Mouse (Mus musculus) small intestine, adult 2 months (tissue): Measurements from ENCODE around the gene Mlec. TPM values are rescaled to one million over a fixed set of nuclear protein-coding genes. Genes with fewer than 3 reads are reported as not detected.

Experiments
- H3K27ac ChIP-seq: fragments of 200-500 bp; 2 replicates; pipeline ENCODE4 v1.5.1; 2012; ENCODE audit warnings: low read depth, low read length, control low read depth, inconsistent platforms; ENCODE audit not compliant: insufficient read depth
- H3K27me3 ChIP-seq: fragments of 200-500 bp; 2 replicates; pipeline ENCODE4 v1.6.1; 2012; ENCODE audit warnings: mild to moderate bottlenecking, moderate library complexity, low read length, inconsistent platforms; ENCODE audit not compliant: control insufficient read depth, insufficient read depth
- H3K36me3 ChIP-seq: fragments of 200-500 bp; 2 replicates; pipeline ENCODE4 v1.6.1; 2012; ENCODE audit warnings: mild to moderate bottlenecking, low read length, control low read depth, inconsistent platforms; ENCODE audit not compliant: control insufficient read depth, insufficient read depth
- H3K4me1 ChIP-seq: fragments of 200-500 bp; 2 replicates; pipeline ENCODE4 v1.6.1; 2012; ENCODE audit warnings: low read length, inconsistent platforms, mixed read lengths; ENCODE audit not compliant: control insufficient read depth, insufficient read depth, insufficient read length
- H3K4me3 ChIP-seq: fragments of 200-500 bp; 2 replicates; pipeline ENCODE4 v1.5.1; 2012; ENCODE audit warnings: low read depth, mild to moderate bottlenecking, control low read depth, inconsistent platforms, low read length, moderate library complexity
- CTCF ChIP-seq: fragments of 200-500 bp; IDR thresholded peaks from 2 replicates; pipeline ENCODE4 v1.5.1; 2012; ENCODE audit warnings: low read depth, mild to moderate bottlenecking, control low read depth, inconsistent platforms, low read length, moderate library complexity, mixed read lengths; ENCODE audit not compliant: insufficient replicate concordance, insufficient read length; ENCODE audit errors: extremely low read depth
- POLR2A ChIP-seq: fragments of 200-500 bp; IDR thresholded peaks from 2 replicates; pipeline ENCODE4 v1.6.1; 2012; ENCODE audit warnings: low read depth, mild to moderate bottlenecking, control low read depth, inconsistent platforms, low read length, moderate library complexity
- WGBS: fragments of 180-500 bp; shearing (Covaris S2); methylation state at CpG from one replicate; pipeline ENCODE4 v1.1.7; 2018; 5-methylcytosine and 5-hydroxymethylcytosine counted together
- polyA plus RNA-seq: library from polyadenylated mRNA; depleted of rRNA; stranded (reverse); fragments of >200 nt; gene quantifications from 2 replicates; pipeline ENCODE4 v1.2.3, GENCODE M21; 2012

Mlec gene
- polyA plus RNA-seq, 1 experiment = 78.3 TPM

DNA sequence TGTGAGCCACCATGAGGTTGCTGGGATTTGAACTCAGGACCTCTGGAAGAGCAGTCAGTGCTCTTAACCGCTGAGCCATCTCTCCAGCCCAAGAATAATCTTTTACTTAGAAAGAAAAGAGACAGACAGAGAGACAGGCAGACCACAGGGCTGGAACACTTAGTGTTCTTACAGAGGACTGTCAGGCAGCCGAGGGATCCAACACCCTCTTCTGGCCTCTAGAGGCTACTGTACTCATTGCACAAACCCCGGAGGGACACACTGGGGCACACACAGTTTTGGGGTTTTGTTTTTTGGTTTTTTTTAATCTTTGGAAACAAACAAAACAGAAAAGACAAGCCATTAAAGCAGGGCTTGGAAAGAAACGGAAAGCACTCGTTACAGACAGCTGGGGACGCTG, 28.7 kb downstream of the Mlec start:
- no peak overlapping the region for H3K4me3 ChIP-seq
- H3K27me3 ChIP-seq = no peaks in the 10 kb centered on the region
- peaks cover 10% of the 10 kb centered on the region for H3K4me1 ChIP-seq
- peaks cover 28% of the 10 kb centered on the region for H3K36me3 ChIP-seq
- no peak overlapping the region for H3K27ac ChIP-seq
- no peak for TF ChIP-seq POLR2A
- no peak for TF ChIP-seq CTCF
- 92% methylated on average over 6 of the region's 6 CpGs for WGBS

DNA sequence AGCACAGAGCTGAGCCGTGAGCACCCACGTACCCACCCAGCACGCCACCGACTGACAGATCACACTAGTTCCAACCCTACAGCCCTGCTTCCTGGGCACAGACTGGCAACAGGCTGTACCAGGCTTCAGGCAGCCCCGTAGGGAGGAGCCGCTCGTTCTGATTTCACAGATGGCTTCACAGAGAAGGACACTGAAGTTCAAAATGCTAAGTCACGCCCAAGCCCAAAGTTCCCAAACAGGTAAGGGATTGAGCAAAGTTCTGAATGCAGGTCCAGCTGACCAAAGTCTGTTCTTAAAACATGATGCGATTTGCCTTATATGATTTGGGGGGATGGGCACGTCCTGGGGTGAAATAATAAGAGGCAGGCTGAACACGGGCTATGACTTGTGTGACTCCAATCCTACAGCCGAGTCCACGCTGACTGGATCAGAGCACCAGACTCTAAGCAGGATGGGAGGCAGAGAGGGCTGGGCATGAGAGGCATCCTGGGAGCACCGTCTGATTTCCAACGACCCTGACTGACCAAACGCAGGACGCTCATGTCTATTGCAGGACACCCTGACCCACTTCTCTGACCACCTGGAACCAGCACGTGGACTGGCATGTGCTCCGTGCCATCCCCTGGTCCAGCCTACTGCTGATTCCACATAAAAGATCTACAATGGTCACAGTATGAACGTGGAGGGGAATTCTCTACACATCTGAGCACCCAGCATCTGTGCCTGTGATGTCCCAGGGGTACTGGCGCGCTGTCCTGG, 30.4 kb downstream of the Mlec start:
- 87% methylated on average over 22 of the region's 22 CpGs for WGBS
- Histone ChIP-seq H3K27me3 (no peaks in the 10 kb centered on the region), H3K27ac (no peak overlapping the region), H3K36me3 (peaks cover 33% of the 10 kb centered on the region), H3K4me3 (no peak overlapping the region), H3K4me1 (peaks cover 4% of the 10 kb centered on the region)
- TF ChIP-seq POLR2A = no peak
- TF ChIP-seq CTCF = no peak

DNA sequence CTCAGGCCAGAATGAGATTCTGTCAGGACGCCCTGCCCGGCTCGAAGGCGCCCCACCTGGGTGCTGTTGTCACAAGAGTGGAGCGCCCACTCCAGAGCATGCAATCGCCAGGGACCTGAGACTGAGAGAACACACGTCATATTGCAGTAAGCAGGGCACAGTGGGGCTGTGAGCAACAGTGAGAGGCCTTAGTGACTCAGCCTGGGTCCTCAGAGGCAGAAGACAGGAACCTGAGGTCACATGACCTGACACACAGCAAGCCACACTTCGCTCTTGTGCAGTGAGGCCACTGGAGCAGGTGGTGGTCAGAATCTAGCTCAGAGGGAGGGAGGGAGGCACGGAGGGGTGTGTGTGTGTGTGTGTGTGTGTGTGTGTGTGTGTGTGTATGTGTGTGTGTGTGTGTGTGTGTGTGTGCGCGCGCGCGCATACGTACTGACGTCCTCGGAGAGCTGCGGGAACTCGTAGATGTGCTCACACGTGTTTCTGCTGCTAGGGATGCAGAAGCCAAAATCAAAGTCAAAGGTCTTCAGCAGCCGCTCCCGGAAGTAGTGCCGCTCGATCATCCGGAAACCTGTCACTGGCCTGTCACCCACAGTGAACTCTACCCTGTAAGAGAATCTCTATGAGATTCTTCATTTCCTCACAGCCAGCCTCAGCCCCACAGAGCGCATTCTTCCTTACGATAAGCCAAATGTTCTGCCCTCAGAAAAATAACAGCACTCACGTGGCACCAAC, 31.2 kb downstream of the Mlec start:
- Histone ChIP-seq H3K36me3 (peaks cover 33% of the 10 kb centered on the region), H3K27me3 (no peaks in the 10 kb centered on the region), H3K27ac (0 out of 2 replicates have a peak overlapping the region, but pooled peaks have one; percentile 24), H3K4me1 (peaks cover 4% of the 10 kb centered on the region), H3K4me3 (no peak overlapping the region)
- WGBS = 92% methylated on average over 28 of the region's 28 CpGs
- TF ChIP-seq CTCF (no peak), POLR2A (no peak)

DNA sequence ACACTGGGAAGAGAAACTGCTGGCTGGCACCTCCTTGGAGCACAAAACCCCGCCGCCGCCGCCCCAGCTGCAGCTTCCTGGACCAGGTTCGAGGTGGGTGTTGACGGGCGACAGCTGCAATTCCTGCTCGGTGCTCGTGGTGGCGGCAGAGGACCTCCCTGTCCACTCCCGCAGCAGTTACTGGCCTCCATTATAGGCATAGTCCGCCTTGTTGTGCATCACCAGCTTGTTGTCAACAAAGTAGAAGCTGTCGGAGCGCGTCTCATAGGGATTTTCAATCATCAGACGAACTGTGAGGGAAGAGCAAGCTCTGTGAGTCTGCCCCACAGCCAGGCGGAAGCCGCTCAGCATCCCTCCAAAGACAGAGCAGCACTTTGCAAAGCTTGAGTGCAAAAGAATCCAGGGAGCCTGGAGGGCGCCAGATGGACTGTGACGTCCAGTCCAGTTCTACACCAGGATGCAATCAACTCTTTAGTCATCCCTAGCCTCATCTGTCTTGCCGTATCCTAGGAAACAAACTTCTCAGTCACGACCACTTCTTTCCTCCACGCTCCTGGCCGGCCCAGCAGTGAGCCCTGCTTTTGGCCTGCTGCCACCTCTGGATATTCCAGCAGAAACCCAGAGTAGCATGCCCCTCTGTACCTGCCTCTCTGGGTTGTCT, 32.6 kb downstream of the Mlec start:
- peak; percentile 84 for TF ChIP-seq CTCF
- no peak for TF ChIP-seq POLR2A
- 28% methylated on average over 24 of the region's 24 CpGs for WGBS
- Histone ChIP-seq H3K27ac (no peak overlapping the region), H3K36me3 (peaks cover 33% of the 10 kb centered on the region), H3K27me3 (no peaks in the 10 kb centered on the region), H3K4me1 (peaks cover 4% of the 10 kb centered on the region), H3K4me3 (no peak overlapping the region)

DNA sequence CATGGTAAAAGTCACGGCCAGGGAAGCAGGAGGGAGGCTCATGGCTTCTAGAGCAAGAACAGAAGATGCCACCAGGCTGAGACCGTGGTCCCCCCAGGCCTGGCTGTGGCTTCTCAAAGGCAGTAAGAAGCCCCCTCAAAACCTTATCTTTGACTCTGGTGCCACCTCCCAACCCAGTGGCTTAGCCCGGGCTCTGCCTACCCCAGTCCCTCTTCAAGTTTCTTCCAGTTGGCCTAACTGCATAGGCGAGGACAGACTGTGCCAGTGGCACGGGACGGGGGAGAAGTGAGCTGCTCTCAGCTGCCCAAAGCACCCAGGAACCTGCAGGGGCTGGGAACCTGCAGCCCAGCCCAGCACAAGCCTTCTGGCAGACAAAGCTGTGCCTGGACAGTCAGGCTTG, 33.3 kb downstream of the Mlec start:
- 90% methylated on average over 6 of the region's 6 CpGs for WGBS
- Histone ChIP-seq H3K27ac (no peak overlapping the region), H3K36me3 (peaks cover 29% of the 10 kb centered on the region)

DNA sequence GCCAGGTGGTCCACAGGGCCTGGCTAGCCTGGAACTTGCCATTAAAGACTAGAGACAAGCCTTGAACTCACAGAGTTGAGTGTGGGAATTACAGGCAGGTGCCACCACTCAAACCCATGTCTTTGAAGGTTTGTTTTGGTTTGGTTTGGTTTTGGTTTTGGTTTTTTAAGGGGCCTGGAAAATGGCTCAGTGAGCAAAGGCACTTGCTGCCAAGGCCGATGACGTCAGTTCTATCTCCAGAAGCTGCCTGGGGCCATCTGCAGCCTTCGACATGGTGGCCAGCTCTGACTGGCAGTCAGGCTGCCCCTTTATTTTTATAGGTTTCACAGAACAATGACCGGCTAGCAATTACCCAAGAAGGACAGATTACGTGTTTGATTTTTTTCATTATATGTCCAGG, 37.0 kb downstream of the Mlec start:
- Histone ChIP-seq H3K4me3 (no peak overlapping the region), H3K36me3 (peaks cover 17% of the 10 kb centered on the region), H3K4me1 (peaks cover 4% of the 10 kb centered on the region), H3K27ac (no peak overlapping the region), H3K27me3 (no peaks in the 10 kb centered on the region)
- TF ChIP-seq POLR2A = no peak
- no peak for TF ChIP-seq CTCF
- WGBS = 91% methylated on average over 5 of the region's 5 CpGs

More for the DNA sequence above, 33.3 kb downstream of the Mlec start:
- no peaks in the 10 kb centered on the region for H3K27me3 ChIP-seq
- TF ChIP-seq CTCF (no peak), POLR2A (no peak)
- no peak overlapping the region for H3K4me3 ChIP-seq
- H3K4me1 ChIP-seq = peaks cover 4% of the 10 kb centered on the region
